Mouse (Mus musculus) C2C12 (cell line): ENCODE measurements around the gene Ppp1r14b.

Experiments used
- CEBPB ChIP-seq: IDR thresholded peaks from one replicate; pipeline ENCODE4 v1.6.1; 2011; ENCODE audit warnings: low read depth, mild to moderate bottlenecking, control low read depth, moderate library complexity
- CTCF ChIP-seq: IDR thresholded peaks from one replicate; pipeline ENCODE4 v1.5.1; 2011; ENCODE audit not compliant: control insufficient read depth, insufficient read depth, insufficient read length
- FOSL1 ChIP-seq: IDR thresholded peaks from one replicate; pipeline ENCODE4 v1.8.0; 2011; ENCODE audit warnings: mild to moderate bottlenecking, low read length; ENCODE audit not compliant: poor library complexity, insufficient read depth, severe bottlenecking
- MAX ChIP-seq: IDR thresholded peaks from one replicate; pipeline ENCODE4 v1.6.1; 2011; ENCODE audit warnings: mild to moderate bottlenecking, control low read depth
- MYOD1 ChIP-seq: IDR thresholded peaks from one replicate; pipeline ENCODE4 v1.6.1; 2011; ENCODE audit warnings: low read depth; ENCODE audit not compliant: control insufficient read depth, insufficient read length
- MYOG ChIP-seq: IDR thresholded peaks from one replicate; pipeline ENCODE4 v1.6.1; 2011; ENCODE audit not compliant: control insufficient read depth, insufficient read length; ENCODE audit errors: extremely low read depth
- USF1 ChIP-seq: IDR thresholded peaks from one replicate; pipeline ENCODE4 v1.6.1; 2011; ENCODE audit warnings: low read depth, mild to moderate bottlenecking, control low read depth, moderate library complexity

- TF ChIP-seq CTCF (no peak), USF1 (no peak), MYOD1 (no peak), MAX (no peak), MYOG (no peak), FOSL1 (no peak), CEBPB (no peak)
Measured at GRCm38 (mm10) chr19:6993011-6993770, 18.4 kb downstream of the Ppp1r14b start.
